Mouse (Mus musculus) ZHBTc4 (cell line): ENCODE measurements around the gene Ppp1r13b.
A peak's percentile ranks its signal among the peaks of the same experiment; 100 is the strongest.

Experiments used
- DNase-seq: peaks from one replicate; pipeline ENCODE4 v3.0.0-alpha.2; 2011; ENCODE audit warnings: low read depth, low spot score

Gene Ppp1r13b

GRCm38 (mm10) chr12:111882022-111882421 is 25.9 kb downstream of the Ppp1r13b start:
- no peak for DNase-seq

GRCm38 (mm10) chr12:111878213-111878612 is 29.7 kb downstream of the Ppp1r13b start:
- DNase-seq = peak; percentile 88

- no peak for DNase-seq
Measured at GRCm38 (mm10) chr12:111875499-111875898, 32.4 kb downstream of the Ppp1r13b start.

DNA sequence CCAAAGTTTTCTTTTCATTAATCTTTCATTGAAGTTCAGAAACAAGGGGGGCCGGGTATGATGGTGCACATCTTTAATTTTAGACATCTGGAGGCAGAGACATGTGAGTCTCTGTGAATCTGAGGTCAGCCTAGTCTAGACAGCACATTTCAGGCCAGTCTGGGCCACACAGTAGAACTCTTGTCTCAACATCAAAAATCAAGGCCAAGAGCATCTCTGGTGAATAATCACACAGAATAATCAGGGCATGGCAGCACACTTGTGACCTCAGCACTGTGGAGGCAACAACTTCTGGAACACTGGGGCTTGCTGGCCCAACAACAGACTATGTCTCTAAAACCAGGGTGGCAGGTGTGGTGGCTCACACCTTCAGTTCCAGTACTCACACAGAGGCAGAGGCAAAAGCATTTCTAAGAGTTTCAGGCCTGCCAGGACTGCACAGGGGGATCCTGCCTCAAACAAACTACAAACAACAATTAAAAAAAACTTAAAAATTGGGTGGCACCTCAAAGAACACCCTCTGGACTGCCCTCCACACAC is 33.2 kb downstream of the Ppp1r13b start:
- DNase-seq = no peak

GRCm38 (mm10) chr12:111872079-111872478 is 35.8 kb downstream of the Ppp1r13b start:
- no peak for DNase-seq

DNA sequence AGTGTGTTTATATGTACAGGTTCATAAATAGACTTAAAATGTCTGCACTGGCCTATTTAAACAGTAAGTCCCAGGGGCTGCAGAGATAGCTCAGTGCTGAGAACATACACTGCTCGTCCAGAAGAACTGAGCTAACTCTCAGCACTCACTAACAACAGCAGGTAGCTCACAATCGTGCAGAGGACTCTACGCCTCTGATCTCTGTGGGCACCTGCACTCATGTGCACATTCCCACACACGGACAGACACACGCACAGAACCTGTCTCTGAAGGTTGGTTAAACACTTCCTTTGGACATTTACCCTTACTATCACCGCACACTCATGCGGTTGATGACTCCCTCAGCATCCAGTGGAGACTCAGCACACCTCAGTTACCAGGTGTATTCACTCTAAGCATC is 37.1 kb downstream of the Ppp1r13b start:
- no peak for DNase-seq

GRCm38 (mm10) chr12:111869806-111870205 is 38.1 kb downstream of the Ppp1r13b start:
- no peak for DNase-seq

GRCm38 (mm10) chr12:111864206-111864824 is 43.6 kb downstream of the Ppp1r13b start:
- no peak for DNase-seq

DNA sequence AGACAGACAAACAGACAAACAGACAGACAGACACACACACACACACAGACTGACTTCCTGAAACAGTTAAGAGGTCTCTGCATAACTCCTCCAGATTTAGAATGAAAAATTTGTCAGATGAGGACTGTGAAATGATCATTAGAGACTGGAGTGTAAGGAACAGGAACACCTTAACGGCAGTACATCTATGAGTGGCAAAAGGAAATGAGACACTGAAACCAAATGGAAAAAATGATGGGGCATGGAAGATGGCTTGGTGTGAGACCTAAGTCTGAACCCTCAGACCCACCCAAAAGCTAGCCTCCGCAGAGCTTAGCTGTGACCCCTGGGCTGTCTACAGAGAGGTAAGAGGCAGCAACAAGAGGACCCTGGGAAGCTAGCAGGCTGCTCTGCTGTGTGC is 52.5 kb downstream of the Ppp1r13b start:
- DNase-seq = no peak

GRCm38 (mm10) chr12:111853546-111853945 is 54.4 kb downstream of the Ppp1r13b start:
- no peak for DNase-seq

DNA sequence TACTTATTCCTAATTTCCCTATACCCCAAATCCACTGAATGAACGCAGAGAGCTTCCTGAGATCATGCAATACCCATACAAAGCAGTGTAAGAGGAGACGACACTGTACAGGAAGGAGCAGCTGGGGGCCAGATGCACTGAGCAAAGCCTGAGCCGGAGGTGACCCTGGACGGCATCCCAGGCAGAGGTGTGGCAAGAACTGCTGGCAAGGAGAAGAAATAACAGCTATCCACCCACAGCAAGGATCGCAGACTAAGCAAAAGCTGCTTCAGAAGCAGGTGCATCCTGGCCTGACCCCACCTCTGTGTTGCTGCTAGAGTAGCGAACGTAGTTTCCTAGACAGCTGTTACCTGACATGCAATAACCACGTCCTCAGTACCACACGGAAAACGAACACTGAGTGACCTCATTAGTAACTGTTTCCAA is 54.9 kb downstream of the Ppp1r13b start:
- peak; percentile 10 for DNase-seq

DNA sequence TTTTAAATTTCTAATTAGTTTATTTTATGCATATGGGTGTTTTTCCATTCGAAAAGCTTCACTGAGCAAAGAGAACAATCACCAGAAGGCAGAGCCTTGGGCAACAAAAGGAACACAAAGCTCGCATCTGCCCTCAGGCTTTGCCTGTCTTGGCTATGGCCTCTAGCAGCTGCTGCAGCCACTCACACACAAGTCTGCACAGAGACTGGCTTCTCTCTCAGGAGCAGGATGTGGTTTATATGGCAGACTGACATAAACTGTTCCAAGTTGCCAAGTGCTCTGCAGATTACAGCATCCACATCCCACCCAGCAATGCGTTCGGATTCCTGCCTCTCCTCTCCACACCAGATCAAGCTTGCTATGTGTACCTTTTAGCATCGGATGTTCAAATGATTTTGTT is 56.2 kb downstream of the Ppp1r13b start:
- peak; percentile 34 for DNase-seq

- DNase-seq = peak; percentile 69
Measured at GRCm38 (mm10) chr12:111851235-111851634, 56.7 kb downstream of the Ppp1r13b start.

GRCm38 (mm10) chr12:111848300-111848798 is 59.6 kb downstream of the Ppp1r13b start:
- no peak for DNase-seq

DNA sequence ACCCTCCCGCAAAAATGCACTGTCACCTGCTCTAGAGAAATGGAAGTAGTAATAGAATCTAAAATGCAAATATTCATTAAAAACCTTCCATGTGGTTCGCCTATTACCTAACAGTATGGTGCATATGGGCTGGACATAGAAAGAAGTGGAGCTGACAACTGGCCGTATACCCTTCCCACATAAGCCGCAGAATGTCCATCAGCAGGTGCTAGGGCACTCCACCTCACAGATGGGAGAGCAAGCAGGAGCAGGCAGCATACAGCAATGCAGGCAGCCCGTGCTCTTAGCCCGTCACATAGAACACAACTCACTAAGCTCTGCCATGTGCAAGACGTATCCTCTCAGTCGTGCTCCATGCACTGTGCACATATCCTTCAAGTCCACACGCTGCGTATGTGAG is 61.1 kb downstream of the Ppp1r13b start:
- DNase-seq = no peak

GRCm38 (mm10) chr12:111845953-111846352 is 62.0 kb downstream of the Ppp1r13b start:
- no peak for DNase-seq

DNA sequence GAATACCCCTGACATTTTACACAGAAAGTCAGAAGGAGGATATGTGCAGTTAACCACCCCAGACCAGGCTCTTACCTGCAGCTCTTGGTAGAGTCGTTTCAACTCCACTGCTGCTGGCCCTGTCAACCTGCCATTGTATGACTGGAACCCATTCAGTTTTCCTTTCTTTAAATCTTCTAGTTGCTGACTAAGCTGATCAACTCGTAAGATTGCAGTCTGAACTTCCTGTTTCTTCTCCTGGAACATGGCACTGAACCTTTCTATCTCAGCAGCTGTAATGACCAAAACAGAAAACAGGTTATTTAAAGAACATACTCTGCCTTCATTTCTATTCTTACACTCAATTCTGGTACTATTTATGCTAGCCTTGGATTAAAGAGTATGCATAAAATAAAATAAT is 64.4 kb downstream of the Ppp1r13b start:
- DNase-seq = no peak

- DNase-seq = no peak
Measured at GRCm38 (mm10) chr12:111842565-111843433, 65.1 kb downstream of the Ppp1r13b start.

DNA sequence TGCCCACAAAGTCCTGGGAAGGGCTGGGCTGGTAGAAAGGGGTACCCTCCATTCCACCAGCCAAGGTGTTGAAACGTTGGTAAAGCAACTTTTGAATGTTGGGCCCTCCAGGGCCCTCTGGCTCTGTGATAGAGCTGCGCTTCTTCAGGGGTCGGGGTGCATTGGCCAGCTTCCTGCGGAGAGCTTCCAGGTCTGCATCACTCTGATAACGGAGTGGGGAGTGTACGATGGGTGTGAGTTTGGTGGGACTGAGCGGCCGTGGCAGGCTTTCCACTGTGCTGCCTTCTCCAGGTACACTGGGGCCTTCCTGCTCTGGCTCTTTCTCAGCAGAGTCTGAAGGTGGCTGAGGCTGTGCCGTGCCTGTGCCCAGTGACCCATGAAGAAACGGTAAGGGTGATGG is 74.5 kb downstream of the Ppp1r13b start:
- no peak for DNase-seq

DNA sequence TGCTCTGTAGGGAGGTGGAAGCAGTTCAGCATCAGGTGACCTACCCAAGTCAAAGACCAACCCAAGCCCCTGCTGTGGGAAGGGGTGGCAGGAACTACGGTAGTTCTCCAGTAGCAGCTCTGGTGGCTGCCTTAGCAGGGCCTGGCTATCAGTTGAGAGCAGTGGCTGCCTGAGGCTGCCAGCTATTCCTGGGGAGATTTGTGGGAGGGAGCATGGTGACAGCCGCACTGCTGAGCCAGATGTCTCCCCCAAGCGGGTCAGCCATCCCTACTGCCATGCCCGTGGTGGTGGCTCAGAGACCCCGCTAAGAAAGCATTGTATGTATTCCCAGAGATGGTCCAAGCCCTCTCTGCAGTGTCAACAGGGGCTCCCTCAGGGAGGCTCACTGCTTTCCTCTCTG is 75.3 kb downstream of the Ppp1r13b start:
- no peak for DNase-seq

GRCm38 (mm10) chr12:111830375-111830774 is 77.5 kb downstream of the Ppp1r13b start:
- no peak for DNase-seq

- DNase-seq = no peak
Measured at GRCm38 (mm10) chr12:111829954-111830353, 78.0 kb downstream of the Ppp1r13b start.

DNA sequence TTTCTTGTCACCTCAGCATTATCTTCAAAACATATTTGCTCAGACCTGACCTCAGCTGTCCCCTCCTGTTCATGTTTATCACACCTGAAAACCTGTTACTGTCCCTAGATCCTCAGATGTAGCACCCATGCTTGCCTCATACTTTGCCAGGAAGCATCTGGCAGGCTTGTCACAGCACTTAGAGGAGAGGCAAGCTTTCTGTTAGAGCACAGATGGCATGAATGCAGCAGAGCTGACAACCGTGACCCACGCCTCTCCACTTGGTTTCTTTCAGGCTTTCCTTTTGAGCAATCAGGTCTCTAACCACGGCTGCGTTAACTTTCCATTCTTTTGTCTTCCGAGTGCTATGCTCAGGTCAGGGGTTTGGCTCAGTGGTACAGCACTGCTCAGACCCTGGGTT is 78.5 kb downstream of the Ppp1r13b start:
- no peak for DNase-seq
